ENCODE assay signal across 8 mouse cellular contexts in the genomic region with DNA sequence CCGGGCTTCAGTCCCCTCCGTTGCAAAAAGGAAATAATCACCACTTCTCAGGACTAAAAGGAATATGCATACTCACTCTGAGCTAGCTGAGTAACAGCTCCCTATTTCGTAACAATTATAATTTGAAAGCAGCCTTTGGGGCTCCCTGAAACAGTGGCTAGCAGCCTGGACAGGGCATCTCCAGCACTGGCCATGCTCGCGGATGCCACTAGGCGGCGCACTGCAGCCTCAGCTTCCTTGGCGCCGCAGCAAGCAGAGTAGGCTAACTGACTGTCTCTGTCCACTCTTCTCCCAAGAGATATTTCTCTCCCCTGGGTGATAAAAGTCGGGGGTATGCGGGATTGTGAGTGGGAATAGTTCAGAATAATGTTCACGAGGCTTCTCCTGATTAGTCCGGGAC. TPM values are rescaled to one million over a fixed set of nuclear protein-coding genes. Genes with fewer than 3 reads are reported as not detected.
DNase-seq lines count a peak whose midpoint lies in the region; ATAC-seq and TF ChIP-seq lines count a peak whose summit lies in the region.

No protein-coding gene starts in this region.

- H3K27ac ChIP-seq in liver, embryonic 14.5 days = no peak overlapping the region

- H3K36me3 ChIP-seq in liver, embryonic 14.5 days (replicated peaks; ENCODE audit: control insufficient read depth, insufficient read depth, low read depth) = no peaks in the 10 kb centered on the region

- no peaks in the 10 kb centered on the region for H3K9me3 ChIP-seq in liver, embryonic 14.5 days (ENCODE audit: control insufficient read depth, low read length)

- peaks cover 35% of the 10 kb centered on the region for H3K27me3 ChIP-seq in liver, embryonic 14.5 days (ENCODE audit: control insufficient read depth, insufficient read depth, low read length)

- H3K4me3 ChIP-seq in liver, embryonic 14.5 days (ENCODE audit: insufficient read depth in 1 of 2, low read depth in 2 of 2, low read length in 2 of 2) = no peak overlapping the region

- ATAC-seq in hematopoietic stem cell, adult 5-6 weeks (replicated peaks in 1 of 2; ENCODE audit: insufficient read depth in 1 of 2, low FRiP score in 2 of 2, low TSS enrichment in 1 of 2, low read depth in 1 of 2, poor library complexity in 2 of 2, severe bottlenecking in 2 of 2) = peak; percentile 37 to 60
- ATAC-seq in liver, embryonic 14.5 days (ENCODE audit: insufficient read depth) = no peak
- ATAC-seq in erythroid progenitor cell, adult 5-6 weeks (replicated peaks; ENCODE audit: low FRiP score, poor library complexity, severe bottlenecking) = no peak

- no peak overlapping the region for H3K9ac ChIP-seq in liver, embryonic 14.5 days (replicated peaks)

- TF ChIP-seq CTCF in liver, embryonic 14.5 days (IDR thresholded peaks at IDR 0.05; ENCODE audit: low read depth) = peak; percentile 94

- 3% methylated on average over 13 of the region's 13 CpGs for WGBS in liver, embryonic 14.5 days (ENCODE audit: insufficient replicate concordance)

- DNase-seq in ovary, postnatal 36 days (ENCODE audit: low spot score) = peak; percentile 75
- no peak for DNase-seq in ovary, postnatal 10 days (ENCODE audit: low spot score)
- DNase-seq in adrenal gland, adult 2 months = peak; percentile 82
- peak; percentile 83 for DNase-seq in embryo, embryonic 10.5 days (ENCODE audit: low spot score)
- no peak for DNase-seq in liver, embryonic 14.5 days (ENCODE audit: low read depth in 3 of 3, low spot score in 3 of 3)
- peak; percentile 86 for DNase-seq in right cerebral cortex, postnatal 14 days

- peaks cover 0 to 4% of the 10 kb centered on the region in 2 experiments; a peak in 1 of 4 replicates for H3K4me1 ChIP-seq in liver, embryonic 14.5 days (replicated peaks; ENCODE audit: control insufficient read depth in 2 of 2, insufficient read depth in 2 of 2, low read length in 1 of 2)

- H3K4me2 ChIP-seq in liver, embryonic 14.5 days (ENCODE audit: low read depth) = no peak overlapping the region

- TF ChIP-seq EP300 in liver, embryonic 14.5 days (IDR thresholded peaks at IDR 0.05; ENCODE audit: low read depth) = no peak

RNA-seq across cellular contexts. Expression of a gene that starts 3.6 kb away (rescaled TPM):
- 1 to 10 TPM; 5.9 to 6.2 TPM for total RNA-seq in adrenal gland, adult 2 months (2021)
- 9.4 and 9.9 TPM in 2 replicates for polyA plus RNA-seq in adrenal gland, adult 2 months (2012; rRNA removed)
- 0.25 TPM in 1 of 2 replicates, not detected in the other for total RNA-seq in hematopoietic stem cell, adult 5-6 weeks (2017)
- 0.44 and 0.52 TPM in 2 replicates for polyA plus RNA-seq in liver, embryonic 14.5 days (2012; rRNA removed)
- polyA plus RNA-seq in liver, embryonic 14.5 days (2014; fragmentation: Nextera tagmentation; extraction: Ambion mirVana) = 0.16 and 0.18 TPM in 2 replicates
- not detected in 2 replicates for total RNA-seq in erythroid progenitor cell, adult 5-6 weeks (2015; ENCODE audit: low replicate concordance)
- total RNA-seq in erythroid progenitor cell, adult 5-6 weeks (2017; ENCODE audit: low replicate concordance) = not detected in 2 replicates

Comparison
In these comparisons a context has a peak if more than half of its experiments do, and no peak if none do; other contexts are left out.
1. DNase-seq: peak in ovary, postnatal 36 days (single experiment), adrenal gland, adult 2 months (single experiment), embryo, embryonic 10.5 days (single experiment) and right cerebral cortex, postnatal 14 days (single experiment); none in ovary, postnatal 10 days (single experiment) and liver, embryonic 14.5 days (0 of 3).
2. ATAC-seq: peak in hematopoietic stem cell, adult 5-6 weeks (2 of 2); none in liver, embryonic 14.5 days (single experiment) and erythroid progenitor cell, adult 5-6 weeks (single experiment).